Mouse (Mus musculus) forebrain, embryonic 14.5 days (tissue): ENCODE measurements around the gene Ptpn7. TPM values are rescaled to one million over a fixed set of nuclear protein-coding genes. Genes with fewer than 3 reads are reported as not detected.

Source experiments
- ATAC-seq: fragments of 200-750 bp; cut with Nextera tagmentation; 2 replicates; pipeline ENCODE4 v1.8.0; 2017; ENCODE audit warnings: mild to moderate bottlenecking, moderate library complexity
- DNase-seq: peaks from one replicate; pipeline ENCODE4 v3.0.0-alpha.2; 2015; ENCODE audit warnings: low spot score
- H3K27ac ChIP-seq: fragments of 300-500 bp; sonication (generic); 2 replicates; pipeline ENCODE4 v1.5.1; 2014; ENCODE audit warnings: low read depth, mild to moderate bottlenecking, control low read depth, low read length, moderate library complexity
- H3K27me3 ChIP-seq: fragments of 300-500 bp; sonication (generic); replicated peaks from 2 replicates; pipeline ENCODE4 v1.6.1; 2014; ENCODE audit warnings: low read length, control low read depth, mixed read lengths; ENCODE audit not compliant: control insufficient read depth, insufficient read depth
- H3K36me3 ChIP-seq: fragments of 300-500 bp; sonication (generic); 2 replicates; pipeline ENCODE4 v1.6.1; 2014; ENCODE audit warnings: low read length, control low read depth; ENCODE audit not compliant: control insufficient read depth, insufficient read depth
- H3K4me1 ChIP-seq: fragments of 300-500 bp; sonication (generic); 2 replicates; pipeline ENCODE4 v1.6.1; 2014; ENCODE audit warnings: antibody characterized with exemption, low read length, control low read depth; ENCODE audit not compliant: control insufficient read depth, insufficient read depth
- H3K4me2 ChIP-seq: fragments of 300-500 bp; sonication (generic); 2 replicates; pipeline ENCODE4 v1.6.1; 2014; ENCODE audit warnings: mild to moderate bottlenecking, control low read depth, low read length
- H3K4me3 ChIP-seq: fragments of 300-500 bp; sonication (generic); 2 replicates; pipeline ENCODE4 v1.5.1; 2014; ENCODE audit warnings: low read depth, low read length, control low read depth
- H3K9ac ChIP-seq: fragments of 300-500 bp; sonication (generic); 2 replicates; pipeline ENCODE4 v1.6.1; 2014; ENCODE audit warnings: mild to moderate bottlenecking, low read length, control low read depth, moderate library complexity
- H3K9me3 ChIP-seq: fragments of 300-500 bp; sonication (generic); replicated peaks from 2 replicates; pipeline ENCODE4 v1.6.1; 2016; ENCODE audit warnings: low read length, control low read depth, mixed read lengths; ENCODE audit not compliant: control insufficient read depth
- WGBS: fragments of 180-500 bp; shearing (Covaris S2); extraction: QIAGEN DNeasy Blood & Tissue Kit; methylation state at CpG from one replicate; pipeline ENCODE4 v1.1.7; 2014; 5-methylcytosine and 5-hydroxymethylcytosine counted together
- polyA plus RNA-seq: library from polyadenylated mRNA; unstranded; fragments of >200 nt; fragmentation: Nextera tagmentation; extraction: Ambion mirVana; gene quantifications from 2 replicates; pipeline ENCODE4 v1.2.1, GENCODE M21; 2014

Ptpn7 gene
- polyA plus RNA-seq, result 0.32 and 0.57 TPM in 2 replicates

DNA sequence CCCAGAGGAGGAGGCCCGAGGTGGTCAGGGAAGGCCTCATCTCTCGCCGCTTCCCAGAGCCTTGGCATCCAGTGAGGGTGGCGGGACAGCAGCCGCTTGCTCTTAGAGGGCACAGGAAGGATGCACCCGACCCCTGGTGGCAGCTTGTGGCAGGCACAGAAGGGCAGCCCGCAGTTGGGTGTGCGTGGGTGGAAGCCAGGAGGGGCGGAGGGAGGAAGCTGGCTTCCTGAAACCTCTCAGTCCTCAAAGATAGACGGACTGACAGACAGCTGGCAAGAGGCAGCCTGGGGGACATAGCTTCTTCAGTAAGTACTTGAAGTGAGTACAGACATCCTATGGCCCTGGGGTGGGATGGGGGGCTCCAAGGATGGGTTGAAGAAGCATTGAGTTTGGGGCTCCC lies at the start of gene Ptpn7:
Ptpn7 (plus strand) TSS at position 228 of the 400 bp plus-strand sequence.
- H3K27ac ChIP-seq, result no peak within 1 kb of the TSS
- no peak within 1 kb of the TSS for H3K4me3 ChIP-seq
- H3K9me3 ChIP-seq, result no peaks in the 10 kb centered on the region
- H3K9ac ChIP-seq, result no peak within 1 kb of the TSS
- H3K36me3 ChIP-seq, result no peaks in the 10 kb centered on the region
- DNase-seq (no peak), ATAC-seq (no peak)
- H3K4me2 ChIP-seq, result no peak within 1 kb of the TSS
- H3K27me3 ChIP-seq, result no peaks in the 10 kb centered on the region
- 38% methylated on average over 10 of the region's 10 CpGs for WGBS
- no peaks in the 10 kb centered on the region for H3K4me1 ChIP-seq

DNA sequence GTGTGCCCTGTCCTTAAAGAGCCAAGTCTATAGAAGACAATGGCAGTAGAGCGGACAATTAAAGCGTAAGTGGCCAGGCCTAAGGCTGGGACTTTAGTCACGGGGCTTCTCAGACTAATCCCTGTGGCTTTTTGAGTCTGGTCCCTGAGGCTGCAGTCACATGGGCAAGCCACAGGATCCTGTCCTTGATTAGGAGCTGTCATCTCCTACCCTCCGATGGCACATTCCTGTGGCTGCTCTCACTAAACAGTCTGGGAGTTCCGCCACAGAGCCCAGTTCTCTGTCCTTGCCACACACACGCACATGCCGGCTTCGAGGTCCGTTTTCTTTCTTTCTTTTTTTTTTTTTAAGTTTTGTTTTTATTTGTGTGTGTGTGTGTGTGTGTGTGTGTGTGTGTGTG lies 49.0 kb upstream of the Ptpn7 start:
- DNase-seq, result no peak
- H3K27me3 ChIP-seq, result peaks cover 5% of the 10 kb centered on the region; the same call in 1 of the 2 replicates
- ATAC-seq, result no peak

DNA sequence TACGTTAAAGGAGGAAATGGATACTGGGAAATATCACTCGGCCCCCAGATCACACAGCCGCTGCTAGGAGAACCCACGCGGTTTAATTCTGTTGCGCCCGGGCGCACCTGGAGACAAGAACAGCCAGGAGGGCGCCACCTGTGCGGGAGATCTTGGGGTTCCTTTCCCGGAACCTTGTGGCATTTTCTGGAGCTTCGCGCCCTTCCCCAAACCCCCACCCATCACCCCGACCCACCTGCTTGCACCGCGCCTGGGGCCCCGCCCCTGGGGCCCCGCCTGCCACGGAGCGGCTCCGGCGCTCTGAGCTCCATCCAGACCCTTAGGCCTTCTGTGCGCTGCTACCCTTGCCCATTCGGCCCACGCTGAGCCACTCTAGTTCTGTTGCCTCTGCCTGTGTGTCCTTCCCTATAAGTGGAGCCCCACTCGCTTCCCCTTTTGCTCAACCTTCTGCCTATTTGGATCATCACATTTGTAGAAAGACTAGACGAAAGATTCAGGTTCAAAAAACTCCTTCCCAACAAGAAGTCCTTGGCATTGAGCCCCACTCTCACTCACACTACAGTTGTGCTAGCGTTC lies 47.1 kb upstream of the Ptpn7 start:
- no peak overlapping the region for H3K4me2 ChIP-seq
- H3K27me3 ChIP-seq, result peaks cover 5% of the 10 kb centered on the region; the same call in 1 of the 2 replicates
- WGBS, result 17% methylated on average over 28 of the region's 28 CpGs
- no peak for ATAC-seq
- H3K4me3 ChIP-seq, result no peak overlapping the region
- H3K9ac ChIP-seq, result no peak overlapping the region
- no peaks in the 10 kb centered on the region for H3K36me3 ChIP-seq
- no peak for DNase-seq
- no peak overlapping the region for H3K27ac ChIP-seq
- no peaks in the 10 kb centered on the region for H3K9me3 ChIP-seq
- H3K4me1 ChIP-seq, result no peaks in the 10 kb centered on the region

More for the DNA sequence above, 49.0 kb upstream of the Ptpn7 start:
- Histone ChIP-seq H3K9me3 (no peaks in the 10 kb centered on the region), H3K4me3 (no peak overlapping the region), H3K4me1 (no peaks in the 10 kb centered on the region), H3K36me3 (no peaks in the 10 kb centered on the region), H3K27ac (no peak overlapping the region), H3K9ac (no peak overlapping the region), H3K4me2 (no peak overlapping the region)
- 54% methylated on average over 9 of the region's 9 CpGs for WGBS

- H3K27ac ChIP-seq, result no peak overlapping the region
- H3K36me3 ChIP-seq, result no peaks in the 10 kb centered on the region
- H3K4me2 ChIP-seq, result no peak overlapping the region
- H3K27me3 ChIP-seq, result peaks cover 5% of the 10 kb centered on the region; the same call in 1 of the 2 replicates
- ATAC-seq (no peak), DNase-seq (no peak)
- no peaks in the 10 kb centered on the region for H3K9me3 ChIP-seq
- WGBS, result 45% methylated on average over 7 of the region's 7 CpGs
- H3K4me1 ChIP-seq, result no peaks in the 10 kb centered on the region
- no peak overlapping the region for H3K9ac ChIP-seq
- H3K4me3 ChIP-seq, result no peak overlapping the region
These were observed 46.5 kb upstream of the Ptpn7 start for GRCm38 (mm10) chr1:135086015-135086414.

GRCm38 (mm10) chr1:135087414-135087813 lies 45.1 kb upstream of the Ptpn7 start:
- no peak overlapping the region for H3K4me2 ChIP-seq
- DNase-seq (no peak), ATAC-seq (no peak)
- no peak overlapping the region for H3K9ac ChIP-seq
- WGBS, result 57% methylated on average over 1 of the region's 1 CpGs
- H3K9me3 ChIP-seq, result no peaks in the 10 kb centered on the region
- H3K27me3 ChIP-seq, result peaks cover 5% of the 10 kb centered on the region; the same call in 1 of the 2 replicates
- no peak overlapping the region for H3K4me3 ChIP-seq
- no peaks in the 10 kb centered on the region for H3K4me1 ChIP-seq
- no peaks in the 10 kb centered on the region for H3K36me3 ChIP-seq
- no peak overlapping the region for H3K27ac ChIP-seq

DNA sequence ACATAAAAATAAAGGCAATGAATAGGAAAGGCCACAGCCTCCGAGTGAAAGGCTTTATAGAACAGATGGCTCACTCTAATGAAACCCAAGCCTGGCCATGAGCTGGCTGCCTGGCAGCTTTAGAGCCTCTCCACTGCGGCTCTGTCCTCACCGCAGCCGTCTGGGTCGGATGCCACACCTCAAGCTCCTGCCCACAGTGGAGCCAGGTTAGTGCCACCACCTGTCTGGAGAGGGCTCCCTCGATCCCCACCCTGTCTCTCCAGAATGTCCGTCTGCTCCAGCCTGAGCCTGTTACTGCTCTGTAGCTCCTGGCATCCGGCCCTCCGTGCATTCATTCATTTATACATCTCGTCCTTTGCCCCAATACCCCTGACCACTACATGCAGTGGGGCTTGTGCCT lies 42.9 kb upstream of the Ptpn7 start:
- no peaks in the 10 kb centered on the region for H3K9me3 ChIP-seq
- no peaks in the 10 kb centered on the region for H3K36me3 ChIP-seq
- DNase-seq (peak; percentile 28), ATAC-seq (no peak)
- 70% methylated on average over 10 of the region's 10 CpGs for WGBS
- H3K9ac ChIP-seq, result no peak overlapping the region
- no peaks in the 10 kb centered on the region for H3K4me1 ChIP-seq
- no peak overlapping the region for H3K4me2 ChIP-seq
- no peak overlapping the region for H3K4me3 ChIP-seq
- H3K27ac ChIP-seq, result no peak overlapping the region
- H3K27me3 ChIP-seq, result peaks cover 5% of the 10 kb centered on the region; the same call in 1 of the 2 replicates

GRCm38 (mm10) chr1:135090914-135091313 lies 41.6 kb upstream of the Ptpn7 start:
- H3K27ac ChIP-seq, result no peak overlapping the region
- no peak overlapping the region for H3K4me2 ChIP-seq
- H3K4me3 ChIP-seq, result no peak overlapping the region
- WGBS, result 75% methylated on average over 3 of the region's 3 CpGs
- DNase-seq (no peak), ATAC-seq (no peak)
- H3K4me1 ChIP-seq, result no peaks in the 10 kb centered on the region
- H3K9me3 ChIP-seq, result no peaks in the 10 kb centered on the region
- H3K27me3 ChIP-seq, result no peaks in the 10 kb centered on the region
- no peak overlapping the region for H3K9ac ChIP-seq
- H3K36me3 ChIP-seq, result no peaks in the 10 kb centered on the region

DNA sequence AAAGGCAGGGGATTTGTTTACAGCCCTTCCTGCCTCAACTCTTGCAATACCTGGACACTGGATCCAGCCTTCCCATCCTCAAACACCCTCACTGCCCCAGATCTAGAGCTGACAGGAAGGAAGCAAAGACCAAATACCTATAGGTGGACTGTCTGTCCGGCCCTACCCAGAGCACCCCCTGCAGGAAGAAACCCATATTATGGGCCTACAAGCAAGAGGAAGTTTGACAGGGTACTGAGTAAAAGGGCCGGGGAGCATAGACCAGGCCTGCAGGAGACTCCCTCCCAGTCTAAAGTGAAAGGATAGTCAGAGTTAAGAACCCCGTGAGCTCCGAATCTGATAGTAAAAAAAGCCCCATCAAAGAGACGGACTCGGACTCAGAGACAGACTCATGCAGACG lies 37.8 kb upstream of the Ptpn7 start:
- Histone ChIP-seq H3K9ac (no peak overlapping the region), H3K27me3 (no peaks in the 10 kb centered on the region), H3K27ac (no peak overlapping the region), H3K36me3 (no peaks in the 10 kb centered on the region), H3K9me3 (no peaks in the 10 kb centered on the region), H3K4me3 (no peak overlapping the region), H3K4me2 (no peak overlapping the region), H3K4me1 (0 out of 2 replicates have a peak, but pooled peaks cover 3% of the 10 kb centered on the region)
- DNase-seq (no peak), ATAC-seq (no peak)
- 75% methylated on average over 7 of the region's 7 CpGs for WGBS

- ATAC-seq, result no peak
- Histone ChIP-seq H3K4me1 (0 out of 2 replicates have a peak, but pooled peaks cover 3% of the 10 kb centered on the region), H3K4me2 (no peak overlapping the region), H3K36me3 (no peaks in the 10 kb centered on the region), H3K27me3 (no peaks in the 10 kb centered on the region), H3K9ac (no peak overlapping the region), H3K27ac (no peak overlapping the region), H3K4me3 (no peak overlapping the region), H3K9me3 (no peaks in the 10 kb centered on the region)
- WGBS, result 72% methylated on average over 7 of the region's 7 CpGs
- no peak for DNase-seq
These were observed 37.3 kb upstream of the Ptpn7 start for GRCm38 (mm10) chr1:135095189-135095588.
